Mouse (Mus musculus) forebrain, embryonic 12.5 days (tissue): Measurements from ENCODE around the gene Pcgf1. TPM values are rescaled to one million over a fixed set of nuclear protein-coding genes. Genes with fewer than 3 reads are reported as not detected.
A peak's percentile ranks its signal among the peaks of the same experiment; 100 is the strongest.

Experiments
- ATAC-seq: fragments of 200-750 bp; cut with Nextera tagmentation; 2 replicates; pipeline ENCODE4 v1.8.0; 2017; ENCODE audit warnings: moderate TSS enrichment; ENCODE audit not compliant: low FRiP score
- H3K27ac ChIP-seq: fragments of 300-500 bp; sonication (generic); 2 replicates; pipeline ENCODE4 v1.5.1; 2016; ENCODE audit warnings: mild to moderate bottlenecking
- H3K27me3 ChIP-seq: fragments of 300-500 bp; sonication (generic); 2 replicates; pipeline ENCODE4 v1.6.1; 2016; ENCODE audit warnings: mild to moderate bottlenecking
- H3K36me3 ChIP-seq: fragments of 300-500 bp; sonication (generic); replicated peaks from 2 replicates; pipeline ENCODE4 v1.6.1; 2016; ENCODE audit warnings: mild to moderate bottlenecking
- H3K4me1 ChIP-seq: fragments of 300-500 bp; sonication (generic); 2 replicates; pipeline ENCODE4 v1.6.1; 2016
- H3K4me2 ChIP-seq: fragments of 300-500 bp; sonication (generic); 2 replicates; pipeline ENCODE4 v1.6.1; 2016; ENCODE audit warnings: mild to moderate bottlenecking, moderate library complexity
- H3K4me3 ChIP-seq: fragments of 300-500 bp; sonication (generic); replicated peaks from 2 replicates; pipeline ENCODE4 v1.5.1; 2016; ENCODE audit warnings: mild to moderate bottlenecking
- H3K9ac ChIP-seq: fragments of 300-500 bp; sonication (generic); 2 replicates; pipeline ENCODE4 v1.6.1; 2016; ENCODE audit warnings: mild to moderate bottlenecking
- H3K9me3 ChIP-seq: fragments of 300-500 bp; sonication (generic); 2 replicates; pipeline ENCODE4 v1.6.1; 2016
- WGBS: fragments of 180-500 bp; shearing (Covaris S2); methylation state at CpG from one replicate; pipeline ENCODE4 v1.1.7; 2016; 5-methylcytosine and 5-hydroxymethylcytosine counted together
- polyA plus RNA-seq: library from polyadenylated mRNA; unstranded; fragments of >200 nt; fragmentation: Nextera tagmentation; extraction: Ambion mirVana; gene quantifications from 2 replicates; pipeline ENCODE4 v1.2.1, GENCODE M21; 2016

Gene Pcgf1
- polyA plus RNA-seq, 1 experiment from 2014 or later, result 36.3 TPM

DNA sequence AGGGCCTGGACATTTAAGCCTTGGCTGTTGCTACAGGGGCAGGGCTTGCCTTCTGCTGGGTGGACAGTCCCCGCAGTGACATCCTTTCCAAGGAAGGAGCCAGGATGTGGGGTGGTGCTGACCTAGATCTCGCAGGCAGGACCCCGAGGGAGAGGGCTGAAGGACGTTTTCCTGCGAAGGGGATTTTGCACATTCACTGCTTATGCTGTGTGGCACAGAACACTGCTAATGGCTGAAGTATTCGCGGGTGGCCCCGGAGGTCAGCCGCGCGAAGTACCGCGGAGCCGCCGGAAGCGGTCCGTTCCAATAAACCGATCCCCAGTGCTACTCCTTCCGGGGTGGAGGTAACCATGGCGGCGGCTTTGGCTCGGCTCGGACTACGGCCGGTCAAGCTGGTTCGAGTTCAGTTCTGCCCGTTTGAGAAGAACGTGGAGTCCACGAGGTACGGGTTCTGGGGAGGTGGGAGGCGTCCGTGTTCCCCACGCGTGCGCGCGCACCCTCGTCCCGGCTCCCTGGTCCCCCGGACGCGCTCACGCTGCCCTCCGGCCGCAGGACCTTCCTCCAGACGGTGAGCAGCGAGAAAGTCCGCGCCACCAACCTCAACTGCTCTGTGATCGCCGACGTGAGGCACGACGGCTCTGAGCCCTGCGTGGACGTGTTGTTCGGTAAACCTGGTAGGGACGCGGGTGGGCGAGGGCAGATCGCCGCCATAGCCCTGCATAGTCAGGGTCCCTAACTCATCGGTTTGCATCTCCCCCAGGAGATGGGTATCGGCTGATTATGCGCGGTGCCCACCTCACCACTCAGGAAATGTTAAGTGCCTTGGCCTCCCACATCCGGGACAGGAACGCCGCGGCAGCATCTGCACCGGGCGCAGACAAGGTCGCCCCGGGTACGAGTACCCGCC lies 31.3 kb downstream of the Pcgf1 start, which contains the start of gene Mrpl53:
Mrpl53 (plus strand) TSS at position 279 of the 907 bp plus-strand sequence.
- Histone ChIP-seq H3K27ac (peak within 1 kb of the TSS; percentile 78), H3K4me2 (peak within 1 kb of the TSS; percentile 90), H3K27me3 (no peaks in the 10 kb centered on the region), H3K36me3 (peaks cover 5% of the 10 kb centered on the region; the same call in 1 of the 2 replicates), H3K9ac (peak within 1 kb of the TSS; percentile 89), H3K9me3 (no peaks in the 10 kb centered on the region), H3K4me1 (peaks cover 23% of the 10 kb centered on the region), H3K4me3 (peak within 1 kb of the TSS; percentile 91)
- WGBS, result under 1% methylated on average over 76 of the region's 76 CpGs
- ATAC-seq, result peak; percentile 86

DNA sequence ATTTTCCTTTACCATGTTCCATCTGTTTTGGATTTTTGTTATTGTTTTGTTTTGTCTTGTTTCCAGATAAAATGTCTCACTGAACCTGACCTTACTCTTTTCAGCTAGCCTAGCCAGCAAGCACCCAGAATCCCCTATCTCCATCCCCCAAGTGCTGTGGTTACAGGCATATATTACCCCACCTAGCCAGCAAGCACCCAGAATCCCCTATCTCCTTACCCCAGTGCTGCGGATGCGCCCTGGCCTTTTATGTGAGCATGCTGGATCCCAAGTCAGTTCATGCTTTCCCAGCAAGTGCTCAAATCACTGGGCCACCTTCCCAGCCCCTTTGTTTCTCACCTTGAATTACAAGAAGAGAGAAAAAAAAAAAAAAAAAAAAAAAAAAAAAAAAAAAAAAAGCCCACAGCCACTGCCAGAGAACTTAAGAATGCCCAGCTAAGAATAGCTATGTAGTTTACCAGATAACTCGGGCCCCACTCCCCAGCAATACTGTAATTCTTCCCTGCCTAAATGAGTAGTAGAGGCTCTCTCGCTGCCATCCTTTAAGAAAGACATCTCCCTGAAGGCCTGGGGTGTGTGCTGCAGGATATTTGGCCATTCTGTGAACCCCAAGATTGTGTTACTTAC lies 34.0 kb downstream of the Pcgf1 start:
- WGBS, result 86% methylated on average over 4 of the region's 4 CpGs
- H3K36me3 ChIP-seq, result peaks cover 5% of the 10 kb centered on the region; the same call in 1 of the 2 replicates
- H3K9me3 ChIP-seq, result no peaks in the 10 kb centered on the region
- no peak overlapping the region for H3K4me2 ChIP-seq
- no peaks in the 10 kb centered on the region for H3K27me3 ChIP-seq
- H3K9ac ChIP-seq, result no peak overlapping the region
- H3K4me1 ChIP-seq, result peaks cover 39% of the 10 kb centered on the region
- H3K27ac ChIP-seq, result no peak overlapping the region
- no peak for ATAC-seq
- no peak overlapping the region for H3K4me3 ChIP-seq

- Histone ChIP-seq H3K27ac (peak within 1 kb of the TSS; percentile 79), H3K4me1 (peaks cover 42% of the 10 kb centered on the region), H3K4me2 (peak within 1 kb of the TSS; percentile 96), H3K4me3 (peak within 1 kb of the TSS; percentile 83), H3K36me3 (peaks cover 34% of the 10 kb centered on the region), H3K9ac (peak within 1 kb of the TSS; percentile 92), H3K27me3 (no peaks in the 10 kb centered on the region), H3K9me3 (no peaks in the 10 kb centered on the region)
- WGBS, result 2% methylated on average over 45 of the region's 58 CpGs
- peak; percentile 92 for ATAC-seq
These were observed 37.5 kb downstream of the Pcgf1 start, which contains the start of gene Mogs for GRCm38 (mm10) chr6:83115011-83115671. Mogs (plus strand) TSS chr6:83115496.

- Histone ChIP-seq H3K27ac (peak overlapping the region; percentile 79), H3K4me1 (peaks cover 44% of the 10 kb centered on the region), H3K4me2 (peak overlapping the region; percentile 96), H3K9ac (peak overlapping the region; percentile 92), H3K4me3 (peak overlapping the region; percentile 83), H3K27me3 (no peaks in the 10 kb centered on the region), H3K36me3 (peaks cover 34% of the 10 kb centered on the region), H3K9me3 (no peaks in the 10 kb centered on the region)
- 3% methylated on average over 27 of the region's 48 CpGs for WGBS
- ATAC-seq, result peak; percentile 75
These were observed 38.2 kb downstream of the Pcgf1 start for GRCm38 (mm10) chr6:83115682-83116372.

DNA sequence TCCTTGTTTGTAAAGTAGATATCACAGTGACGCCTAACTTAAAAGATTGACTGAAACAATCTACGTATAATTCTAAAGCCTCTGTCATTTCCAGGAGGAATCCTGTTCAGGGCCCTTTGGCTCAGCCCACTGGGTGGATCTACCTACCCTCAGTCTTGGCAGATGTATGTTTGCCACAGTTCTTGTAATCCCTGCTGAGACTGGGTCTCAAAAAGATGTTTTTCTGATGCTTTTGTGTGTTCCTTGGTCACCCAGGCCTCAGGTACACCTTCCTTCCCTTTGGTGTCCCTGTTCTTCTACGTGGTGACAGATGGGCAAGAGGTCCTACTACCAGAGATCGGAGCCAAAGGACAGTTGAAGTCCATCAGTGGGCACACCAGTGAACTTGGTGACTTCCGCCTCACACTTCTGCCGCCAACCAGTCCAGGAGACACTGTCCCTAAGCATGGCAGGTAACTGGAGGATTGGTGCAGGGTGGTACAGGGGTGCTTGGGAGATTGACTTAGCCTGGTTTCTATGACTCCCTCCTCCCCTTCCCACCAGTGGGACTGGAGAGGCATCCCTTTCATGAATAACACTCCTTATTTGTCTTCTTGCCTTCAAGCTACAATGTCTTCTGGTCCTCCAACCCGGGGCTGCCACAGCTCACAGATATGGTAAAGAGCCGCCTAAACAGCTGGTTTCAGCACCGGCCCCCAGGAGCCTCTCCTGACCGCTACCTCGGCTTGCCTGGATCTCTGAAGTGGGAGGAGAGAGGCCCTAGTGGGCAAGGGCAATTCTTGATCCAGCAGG lies 38.9 kb downstream of the Pcgf1 start:
- ATAC-seq, result no peak
- Histone ChIP-seq H3K4me2 (peak overlapping the region; percentile 96), H3K27ac (no peak overlapping the region), H3K27me3 (no peaks in the 10 kb centered on the region), H3K4me1 (peaks cover 44% of the 10 kb centered on the region), H3K36me3 (peaks cover 29% of the 10 kb centered on the region), H3K9ac (peak overlapping the region; percentile 92), H3K9me3 (no peaks in the 10 kb centered on the region), H3K4me3 (peak overlapping the region; percentile 83)
- WGBS, result 88% methylated on average over 11 of the region's 11 CpGs

DNA sequence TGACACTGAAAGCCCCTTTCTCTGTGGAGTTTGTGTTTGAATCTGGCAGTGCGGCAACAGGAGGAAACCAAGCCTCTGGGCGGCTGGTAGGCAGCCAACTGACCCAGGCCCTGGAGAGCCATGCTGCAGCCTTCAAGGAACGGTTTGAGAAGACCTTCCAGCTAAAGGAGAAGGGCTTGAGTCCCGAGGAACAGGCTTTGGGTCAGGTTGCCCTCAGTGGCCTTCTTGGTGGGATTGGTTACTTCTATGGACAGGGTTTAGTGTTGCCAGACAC lies 39.4 kb downstream of the Pcgf1 start:
- peaks cover 29% of the 10 kb centered on the region for H3K36me3 ChIP-seq
- no peak overlapping the region for H3K9ac ChIP-seq
- ATAC-seq, result no peak
- H3K4me1 ChIP-seq, result peaks cover 45% of the 10 kb centered on the region
- peak overlapping the region; percentile 83; the same call in 1 of the 2 replicates for H3K4me3 ChIP-seq
- peak overlapping the region; percentile 6; the same call in 1 of the 2 replicates for H3K4me2 ChIP-seq
- 91% methylated on average over 4 of the region's 4 CpGs for WGBS
- H3K9me3 ChIP-seq, result no peaks in the 10 kb centered on the region
- no peak overlapping the region for H3K27ac ChIP-seq
- H3K27me3 ChIP-seq, result no peaks in the 10 kb centered on the region

- no peaks in the 10 kb centered on the region for H3K27me3 ChIP-seq
- H3K36me3 ChIP-seq, result peaks cover 29% of the 10 kb centered on the region
- H3K4me1 ChIP-seq, result peaks cover 50% of the 10 kb centered on the region
- H3K4me2 ChIP-seq, result no peak overlapping the region
- no peaks in the 10 kb centered on the region for H3K9me3 ChIP-seq
- H3K9ac ChIP-seq, result no peak overlapping the region
- H3K4me3 ChIP-seq, result no peak overlapping the region
- ATAC-seq, result no peak
- WGBS, result 91% methylated on average over 13 of the region's 13 CpGs
- H3K27ac ChIP-seq, result no peak overlapping the region
These were observed 39.9 kb downstream of the Pcgf1 start for GRCm38 (mm10) chr6:83117616-83118015.

DNA sequence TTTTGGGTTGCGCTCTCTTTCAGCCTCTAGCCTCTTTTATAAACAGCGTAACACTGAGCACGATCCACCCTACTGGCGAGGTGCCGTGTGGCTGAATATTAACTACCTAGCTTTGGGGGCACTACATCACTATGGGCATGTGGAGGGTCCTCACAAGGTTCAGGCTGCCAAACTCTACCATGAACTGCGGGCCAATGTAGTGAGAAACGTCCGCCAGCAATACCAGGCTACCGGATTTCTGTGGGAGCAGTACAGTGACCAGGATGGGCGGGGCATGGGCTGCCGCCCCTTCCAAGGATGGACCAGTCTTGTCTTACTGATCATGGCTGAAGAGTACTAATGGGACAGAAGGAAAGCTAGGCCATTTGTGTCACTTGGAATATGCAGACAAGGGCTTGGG lies 40.7 kb downstream of the Pcgf1 start:
- no peak overlapping the region for H3K9ac ChIP-seq
- WGBS, result 89% methylated on average over 11 of the region's 11 CpGs
- no peak overlapping the region for H3K4me2 ChIP-seq
- H3K36me3 ChIP-seq, result peaks cover 35% of the 10 kb centered on the region
- H3K27ac ChIP-seq, result peak overlapping the region; percentile 31; the same call in 1 of the 2 replicates
- H3K4me3 ChIP-seq, result no peak overlapping the region
- peaks cover 57% of the 10 kb centered on the region for H3K4me1 ChIP-seq
- no peak for ATAC-seq
- no peaks in the 10 kb centered on the region for H3K9me3 ChIP-seq
- no peaks in the 10 kb centered on the region for H3K27me3 ChIP-seq

GRCm38 (mm10) chr6:83118825-83119733 lies 41.4 kb downstream of the Pcgf1 start:
- 0 out of 2 replicates have a peak overlapping the region, but pooled peaks have one; percentile 46 for H3K27ac ChIP-seq
- H3K36me3 ChIP-seq, result peaks cover 39% of the 10 kb centered on the region
- no peak overlapping the region for H3K4me2 ChIP-seq
- H3K4me3 ChIP-seq, result no peak overlapping the region; the same call in 1 of the 2 replicates
- 0 out of 2 replicates have a peak overlapping the region, but pooled peaks have one; percentile 86 for H3K9ac ChIP-seq
- ATAC-seq, result no peak
- 90% methylated on average over 14 of the region's 14 CpGs for WGBS
- peaks cover 64% of the 10 kb centered on the region for H3K4me1 ChIP-seq
- no peaks in the 10 kb centered on the region for H3K27me3 ChIP-seq
- no peaks in the 10 kb centered on the region for H3K9me3 ChIP-seq

DNA sequence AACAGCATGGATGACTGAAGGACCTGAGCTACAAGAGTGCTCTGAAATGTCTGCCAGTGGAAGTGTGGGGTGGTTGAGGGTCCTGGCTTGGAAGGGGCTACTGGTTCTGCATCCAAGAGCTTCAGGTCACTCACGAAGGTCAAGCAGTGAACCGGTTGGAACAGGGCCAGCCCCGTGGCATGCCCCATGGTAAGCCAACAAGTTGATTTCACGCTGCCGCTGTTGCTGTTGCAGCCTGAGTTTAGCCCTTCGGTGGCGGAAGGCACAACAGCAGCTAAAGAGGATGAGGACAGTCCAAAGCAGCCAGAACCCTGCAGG lies 42.0 kb downstream of the Pcgf1 start:
- H3K4me1 ChIP-seq, result peaks cover 65% of the 10 kb centered on the region
- H3K36me3 ChIP-seq, result peaks cover 39% of the 10 kb centered on the region
- 85% methylated on average over 7 of the region's 7 CpGs for WGBS
- no peaks in the 10 kb centered on the region for H3K9me3 ChIP-seq
- no peak for ATAC-seq
- H3K9ac ChIP-seq, result peak overlapping the region; percentile 86; the same call in 1 of the 2 replicates
- H3K27ac ChIP-seq, result no peak overlapping the region
- peak overlapping the region; percentile 79 for H3K4me3 ChIP-seq
- peak overlapping the region; percentile 94 for H3K4me2 ChIP-seq
- no peaks in the 10 kb centered on the region for H3K27me3 ChIP-seq
